Mouse (Mus musculus) MN1 (cell line): ENCODE measurements around the gene Syt7.

Source experiments
- DNase-seq: peaks from one replicate; pipeline ENCODE4 v3.0.0-alpha.2; 2016; ENCODE audit warnings: low spot score

Gene Syt7

DNA sequence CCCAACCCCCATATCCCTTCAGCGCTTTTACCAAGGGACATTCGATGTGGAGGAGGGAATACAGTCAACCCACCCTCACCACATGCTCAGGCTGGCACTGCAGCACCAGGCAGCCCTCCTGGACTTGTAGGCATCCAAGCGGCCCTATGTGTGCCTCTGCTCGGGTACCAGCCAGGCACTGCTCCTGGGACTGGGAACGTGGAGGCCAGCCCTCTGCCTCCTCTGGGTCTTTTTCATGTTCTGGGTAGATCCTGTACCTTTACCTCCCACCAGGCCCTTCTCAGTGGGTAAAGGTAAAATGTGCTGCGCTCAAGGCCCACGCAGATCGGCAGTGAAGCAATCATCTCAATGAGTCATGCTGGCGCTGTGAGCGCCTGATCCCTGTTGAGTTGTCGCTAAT is 71.0 kb downstream of the Syt7 start:
- DNase-seq, result no peak

DNA sequence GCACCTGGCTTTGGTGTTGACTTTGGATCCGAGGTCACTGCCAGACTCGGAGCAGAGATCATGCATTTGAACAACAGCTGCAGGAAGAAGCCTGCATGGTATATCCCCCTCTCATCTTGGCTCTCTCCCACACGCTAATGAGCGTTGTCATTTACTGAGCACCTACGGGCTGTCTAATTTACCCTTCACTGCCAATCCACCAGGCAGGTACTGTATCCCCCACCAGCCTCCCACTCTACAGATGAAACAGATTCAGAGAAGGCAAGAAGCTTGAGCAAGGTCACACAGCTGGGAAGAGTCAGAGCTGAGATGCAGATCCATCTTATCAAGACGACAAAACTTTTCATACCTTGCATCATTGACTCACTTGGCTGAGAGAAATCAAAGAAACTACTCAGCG is 72.7 kb downstream of the Syt7 start:
- no peak for DNase-seq

DNA sequence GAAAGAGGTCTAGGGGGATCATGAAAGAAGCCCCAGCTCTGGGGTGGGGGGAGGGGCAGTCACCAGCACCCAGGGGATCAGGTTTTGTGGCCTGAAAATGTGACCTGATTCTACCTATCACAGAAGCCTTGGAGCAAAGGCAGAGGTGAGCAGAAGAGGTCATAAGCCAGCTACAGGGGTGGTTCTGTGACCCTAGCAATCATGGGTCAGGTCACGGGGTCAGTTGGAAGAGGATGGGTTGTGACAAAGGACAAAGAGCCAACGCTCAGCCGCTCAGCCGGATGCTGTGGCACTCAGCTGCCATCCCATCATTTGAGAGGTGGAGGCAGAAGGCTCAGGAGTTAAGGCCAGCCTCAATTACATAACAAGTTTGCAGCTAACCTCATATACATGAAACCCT is 75.5 kb downstream of the Syt7 start:
- DNase-seq, result no peak

DNA sequence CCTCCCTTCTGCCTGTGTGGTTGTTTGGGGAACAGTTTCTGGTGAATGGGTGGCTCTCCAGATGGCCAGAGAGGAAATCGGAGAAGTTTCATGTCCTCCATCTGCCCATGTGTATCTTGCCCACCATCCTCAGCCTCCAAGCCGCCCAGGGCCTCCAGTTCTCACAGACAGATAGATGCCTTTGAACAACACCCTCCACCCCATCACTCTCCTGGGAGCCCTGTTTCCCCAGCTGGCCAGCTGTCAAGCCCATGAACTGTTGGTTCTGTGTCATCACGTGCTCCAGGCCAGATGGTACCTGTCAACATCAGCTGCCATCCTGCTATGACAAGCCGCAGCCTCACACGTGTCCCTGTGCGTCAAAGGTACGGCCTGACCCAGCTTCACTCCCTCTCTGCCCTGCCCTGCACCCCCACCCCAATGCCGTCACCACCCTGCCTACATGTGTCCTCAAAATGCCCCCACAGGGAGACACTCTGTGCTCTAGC is 80.3 kb downstream of the Syt7 start:
- DNase-seq, result peak; percentile 73

DNA sequence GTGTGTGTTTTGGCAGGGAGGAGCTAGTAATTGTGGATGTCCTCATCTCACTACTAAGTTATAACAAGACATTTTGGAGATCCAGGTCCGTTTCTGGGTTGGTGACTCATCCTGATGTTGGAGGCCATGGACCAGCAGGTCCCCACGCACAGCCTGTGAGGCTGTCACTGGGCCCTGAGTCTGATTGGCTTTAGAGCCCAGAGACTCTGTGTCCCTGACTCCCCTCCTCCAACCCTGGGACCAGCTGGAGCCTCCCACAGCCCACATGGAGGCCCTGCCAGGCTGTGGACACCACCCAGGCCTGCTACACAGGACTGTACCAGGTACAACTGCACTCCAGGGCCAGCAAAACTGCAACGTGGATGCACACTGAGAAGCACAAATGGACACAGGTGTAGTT is 84.1 kb downstream of the Syt7 start:
- no peak for DNase-seq

DNA sequence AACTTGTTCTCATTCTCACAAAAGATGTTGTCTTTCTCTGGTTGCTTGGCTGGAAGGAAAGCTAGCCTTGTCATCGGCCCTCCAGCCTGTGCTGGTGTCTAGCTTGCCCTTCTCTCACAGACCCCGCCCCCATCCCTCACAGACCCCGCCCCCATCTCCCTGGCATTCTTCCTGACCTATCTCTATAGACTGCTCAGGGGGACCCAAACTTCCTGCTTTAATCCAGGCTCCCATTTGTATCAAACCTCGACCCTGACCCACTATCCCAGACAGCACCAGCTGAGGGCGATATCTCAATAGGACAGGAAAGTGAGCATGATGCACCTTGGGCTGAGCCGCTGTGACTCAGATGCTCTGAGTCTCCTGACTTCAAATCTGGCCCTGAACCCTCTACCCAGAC is 84.9 kb downstream of the Syt7 start:
- no peak for DNase-seq

DNA sequence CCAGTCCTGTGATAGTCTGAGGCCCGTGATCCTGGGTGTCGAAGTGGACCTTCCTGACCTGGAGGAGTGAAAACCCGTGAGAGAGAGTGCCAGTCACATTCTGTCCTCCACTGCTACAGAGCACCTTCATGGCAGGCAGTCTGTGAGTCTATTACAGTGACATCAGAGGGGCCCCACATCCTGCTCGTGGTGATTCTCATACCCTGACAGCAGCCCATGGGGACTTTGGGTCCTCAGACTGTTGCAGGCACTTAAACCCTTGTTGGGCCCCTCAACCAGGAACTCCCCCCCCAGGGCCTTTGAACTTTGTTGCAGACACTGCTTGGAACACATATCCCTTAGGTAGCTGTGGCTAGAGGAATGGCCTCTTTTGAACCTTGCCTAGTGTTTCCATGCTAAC is 90.7 kb downstream of the Syt7 start:
- DNase-seq, result no peak

DNA sequence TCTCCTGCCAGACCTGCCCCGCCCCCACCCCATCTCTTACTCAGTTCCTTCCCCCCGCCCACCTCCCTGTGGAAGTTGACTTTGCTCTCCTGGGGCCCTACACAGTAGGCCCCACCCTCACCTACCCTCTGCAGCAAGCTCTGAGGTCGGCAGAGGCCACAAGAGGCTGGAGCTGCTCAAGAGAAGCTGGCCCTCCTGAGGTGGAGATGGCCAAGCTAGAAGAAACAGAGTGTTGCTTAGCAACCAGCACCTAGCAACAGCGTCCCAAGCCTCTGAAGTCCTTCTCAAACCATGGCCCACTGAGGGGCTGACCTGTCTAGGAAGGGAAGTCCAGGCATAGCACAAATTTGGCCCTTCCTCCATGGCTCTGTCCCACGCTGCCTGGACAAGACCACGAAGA is 93.8 kb downstream of the Syt7 start, which contains the start of gene Ppp1r32:
Ppp1r32 (minus strand) TSS at position 226 of the 400 bp plus-strand sequence.
- DNase-seq, result peak; percentile 78

DNA sequence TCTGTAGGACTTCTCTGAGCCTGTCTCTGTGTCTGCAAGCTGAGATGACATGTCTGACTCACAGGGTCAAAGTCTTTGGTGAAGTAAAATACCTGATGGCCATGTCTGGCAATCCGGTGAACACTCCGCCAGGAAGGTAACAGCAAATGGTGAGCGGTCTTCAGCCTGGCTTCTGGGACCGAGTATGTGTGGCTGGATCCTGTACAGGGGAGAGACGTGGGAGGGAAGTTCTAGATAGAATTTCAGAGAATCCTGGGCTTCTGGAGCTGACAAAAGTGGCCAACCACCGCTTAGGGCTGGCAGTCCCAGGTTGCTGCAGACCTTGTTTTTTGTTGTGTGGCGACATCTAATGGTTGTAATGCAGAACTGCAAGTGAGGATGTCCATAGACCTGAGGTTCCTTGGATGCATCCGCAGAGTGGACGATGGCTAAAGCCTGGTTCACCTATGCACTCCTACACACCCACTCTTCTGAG is 97.4 kb downstream of the Syt7 start:
- DNase-seq, result peak; percentile 71

DNA sequence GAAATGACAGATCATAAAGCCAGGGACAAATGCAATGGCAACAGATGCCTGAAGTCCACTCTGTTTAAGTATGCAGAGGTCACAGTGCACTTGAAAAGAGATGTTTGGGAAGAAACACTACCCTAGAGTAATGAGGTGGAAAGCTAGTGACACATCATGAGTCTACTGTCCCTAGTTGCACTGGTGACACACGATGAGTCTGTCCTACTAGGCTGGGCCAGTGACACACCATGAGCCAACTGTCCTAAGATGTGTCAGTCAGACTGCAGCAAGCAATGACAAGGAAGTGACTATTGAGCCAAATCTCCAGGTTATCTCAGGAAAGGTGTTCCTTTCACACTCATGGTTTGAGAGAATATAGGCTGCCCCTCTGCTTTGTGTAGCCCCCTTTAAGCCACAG is 106.8 kb downstream of the Syt7 start:
- DNase-seq, result no peak

DNA sequence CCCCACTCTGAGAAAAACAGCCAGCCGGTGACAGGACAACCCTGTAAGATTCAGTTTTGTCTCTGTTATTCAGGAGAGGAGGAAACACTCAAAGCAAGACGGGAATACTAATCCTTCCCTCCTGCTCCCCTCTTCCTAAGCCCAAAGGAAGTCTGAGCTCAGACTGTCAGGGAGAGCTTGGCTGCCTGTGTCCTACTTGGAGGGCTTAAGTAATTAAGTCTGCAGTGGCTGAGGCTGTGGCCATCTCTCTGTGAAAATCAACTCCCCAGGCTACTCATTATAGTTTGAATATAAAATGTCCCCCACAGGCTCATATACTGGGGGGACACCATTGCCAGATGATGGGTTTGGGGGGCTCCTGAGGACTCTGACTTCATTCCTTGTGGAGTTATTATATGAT is 108.1 kb downstream of the Syt7 start:
- DNase-seq, result no peak

DNA sequence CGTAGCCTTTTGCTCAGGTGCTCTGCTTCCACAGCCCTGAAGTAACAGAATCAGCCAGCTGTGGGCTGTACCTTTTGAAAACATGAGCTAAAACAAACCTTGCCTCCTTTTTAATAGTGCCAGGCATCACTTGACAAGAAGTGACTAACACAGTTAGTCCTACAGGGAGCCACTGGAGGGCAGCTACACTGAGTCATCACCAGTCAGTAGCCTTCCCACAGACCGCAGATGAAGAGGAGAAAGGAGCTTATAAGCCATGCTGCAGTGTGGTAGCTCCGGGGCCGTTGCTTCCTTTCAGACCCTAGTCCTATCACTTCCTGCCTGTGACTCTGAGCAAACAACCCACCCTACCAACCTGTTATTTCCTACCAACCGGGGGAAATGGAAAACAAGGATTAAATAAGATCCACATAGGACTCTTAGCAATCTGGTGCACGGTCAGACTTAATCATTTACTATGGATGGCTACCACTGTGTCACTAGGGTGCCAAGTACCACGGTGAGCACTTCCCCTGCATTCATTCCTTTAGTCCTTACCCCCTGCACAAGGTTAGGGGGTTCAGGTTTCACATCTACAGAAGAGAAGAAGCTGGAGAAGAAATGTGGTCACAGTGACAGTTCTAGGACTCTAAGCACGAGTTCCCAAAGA is 108.7 kb downstream of the Syt7 start:
- DNase-seq, result peak; percentile 44

DNA sequence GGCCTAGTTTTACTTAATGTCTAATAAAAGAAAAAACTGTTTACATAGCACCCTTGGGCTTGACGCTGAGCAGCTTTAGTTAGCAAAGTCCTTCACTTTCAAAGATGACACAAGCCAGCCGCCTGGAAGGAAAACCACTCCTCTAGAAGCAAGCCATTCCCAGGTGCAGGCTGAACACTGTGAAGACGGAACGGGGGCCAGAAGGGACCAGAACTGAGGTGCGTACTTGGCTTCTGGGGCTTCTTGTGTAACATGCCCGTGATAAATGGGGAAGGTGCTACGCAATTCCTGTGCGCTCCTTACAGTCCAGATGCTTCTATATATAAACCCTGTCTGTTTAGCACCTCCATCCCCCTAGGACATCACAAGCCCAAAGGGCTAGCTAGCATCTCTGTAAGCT is 111.7 kb downstream of the Syt7 start:
- no peak for DNase-seq

DNA sequence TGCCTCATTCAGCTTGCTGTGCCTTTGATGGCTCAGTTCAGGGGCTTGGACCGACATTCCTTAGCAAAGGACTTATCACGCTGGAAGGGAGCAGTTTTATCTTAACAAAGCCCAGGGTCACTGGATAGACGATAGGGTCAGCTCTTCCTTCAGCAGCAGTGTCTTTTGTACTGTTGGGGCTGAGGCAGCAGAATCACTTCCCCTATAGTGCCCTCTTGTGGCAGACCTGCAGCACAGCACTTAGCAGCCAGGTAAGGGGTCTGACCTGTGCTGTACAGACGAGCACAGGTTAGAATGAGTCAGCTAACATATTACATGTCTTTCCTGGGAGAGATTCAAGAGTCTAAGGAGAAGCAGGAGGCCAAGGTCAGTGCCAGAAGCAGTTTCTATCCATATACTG is 113.7 kb downstream of the Syt7 start:
- DNase-seq, result peak; percentile 53
